In genomic region chr5:33821901-33822427, GRCm38 (mm10) we compare ENCODE assay signal across 8 mouse cellular contexts. TPM values are rescaled to one million over a fixed set of nuclear protein-coding genes. Genes with fewer than 3 reads are reported as not detected.
DNase-seq lines count a peak whose midpoint lies in the region; ATAC-seq and TF ChIP-seq lines count a peak whose summit lies in the region.

No protein-coding gene starts in this region.

- H3K4me1 ChIP-seq in cerebellum, adult 2 months (ENCODE audit: control insufficient read depth, insufficient read depth, low read length): peaks cover 8% of the 10 kb centered on the region
- H3K4me1 ChIP-seq in testis, adult 2 months (ENCODE audit: control insufficient read depth, insufficient read depth, low read length): peaks cover 13% of the 10 kb centered on the region
- H3K4me1 ChIP-seq in limb, embryonic 13.5 days: peaks cover 33% of the 10 kb centered on the region

- DNase-seq in cerebellum, adult 2 months: no peak
- no peak for DNase-seq in cerebellum, postnatal 14 days
- DNase-seq in testis, postnatal 14 days (ENCODE audit: low spot score): no peak
- no peak for DNase-seq in adrenal gland, postnatal 14 days
- no peak for DNase-seq in cerebellum, postnatal 36 days
- no peak for DNase-seq in layer of hippocampus, adult 11-12 months (ENCODE audit: low spot score)

- H3K4me2 ChIP-seq in limb, embryonic 13.5 days (replicated peaks): peak overlapping the region; percentile 70

- no peak for ATAC-seq in limb, embryonic 13.5 days (ENCODE audit: low FRiP score, low read depth)

- peak overlapping the region; percentile 97 for H3K9ac ChIP-seq in limb, embryonic 13.5 days

- H3K27me3 ChIP-seq in cerebellum, adult 2 months (ENCODE audit: control insufficient read depth, insufficient read depth, low read length): no peaks in the 10 kb centered on the region
- H3K27me3 ChIP-seq in testis, adult 2 months (ENCODE audit: control insufficient read depth, insufficient read depth, low read length): no peaks in the 10 kb centered on the region
- H3K27me3 ChIP-seq in limb, embryonic 13.5 days: no peaks in the 10 kb centered on the region

- no peak for TF ChIP-seq CTCF in cerebellum, adult 2 months (IDR thresholded peaks at IDR 0.05; ENCODE audit: borderline replicate concordance, insufficient read depth, low read depth, low read length)
- TF ChIP-seq CTCF in testis, adult 2 months (IDR thresholded peaks at IDR 0.05; ENCODE audit: control insufficient read depth, insufficient read depth, insufficient replicate concordance, low read depth, low read length): no peak

- peak overlapping the region; percentile 98 for H3K4me3 ChIP-seq in cerebellum, adult 2 months (replicated peaks; ENCODE audit: insufficient read depth, low read depth, low read length)
- H3K4me3 ChIP-seq in testis, adult 2 months (ENCODE audit: control insufficient read depth, low read depth, low read length): peak overlapping the region; percentile 39; the same call in 1 of the 2 replicates
- peak overlapping the region; percentile 100 for H3K4me3 ChIP-seq in limb, embryonic 13.5 days

- H3K9me3 ChIP-seq in limb, embryonic 13.5 days: no peaks in the 10 kb centered on the region

- WGBS in cerebellum, adult 2 months: 22% methylated on average over 2 of the region's 2 CpGs
- 47% methylated on average over 2 of the region's 2 CpGs for WGBS in limb, embryonic 13.5 days

- H3K36me3 ChIP-seq in testis, adult 2 months (ENCODE audit: control insufficient read depth, insufficient read depth, low read length): no peaks in the 10 kb centered on the region
- no peaks in the 10 kb centered on the region for H3K36me3 ChIP-seq in limb, embryonic 13.5 days

- no peak for TF ChIP-seq POLR2A in cerebellum, adult 2 months (IDR thresholded peaks at IDR 0.05; ENCODE audit: borderline replicate concordance, insufficient read depth, low read length)
- no peak for TF ChIP-seq POLR2A in testis, adult 2 months (IDR thresholded peaks at IDR 0.05; ENCODE audit: control insufficient read depth, low read depth, low read length)

- no peak overlapping the region for H3K27ac ChIP-seq in cerebellum, adult 2 months (ENCODE audit: insufficient read depth, low read length)
- H3K27ac ChIP-seq in testis, adult 2 months (ENCODE audit: control insufficient read depth, insufficient read depth, low read depth, low read length): peak overlapping the region; percentile 25; the same call in 1 of the 2 replicates
- no peak overlapping the region for H3K27ac ChIP-seq in limb, embryonic 13.5 days

RNA-seq across cellular contexts. Expression of gene Nsd2, which starts 1.4 kb away (rescaled TPM):
- polyA plus RNA-seq in cerebellum, adult 2 months (2012; rRNA removed): 43.1 and 43.3 TPM in 2 replicates
- 48.5 and 54.5 TPM in 2 replicates for polyA plus RNA-seq in testis, adult 2 months (2012; rRNA removed)
- 46.4 and 47.8 TPM in 2 replicates for polyA plus RNA-seq in limb, embryonic 13.5 days (2015; fragmentation: Nextera tagmentation; extraction: Ambion mirVana)
- total RNA-seq in adrenal gland, postnatal 14 days (2021): 52.4 and 55.2 TPM in 2 replicates

RNA-seq across cellular contexts. Expression of gene Letm1, which starts 39.3 kb away (rescaled TPM):
- 69.9 and 72.4 TPM in 2 replicates for polyA plus RNA-seq in cerebellum, adult 2 months (2012; rRNA removed)
- 24.1 and 26.1 TPM in 2 replicates for polyA plus RNA-seq in testis, adult 2 months (2012; rRNA removed)
- polyA plus RNA-seq in limb, embryonic 13.5 days (2015; fragmentation: Nextera tagmentation; extraction: Ambion mirVana): 43.6 and 48.2 TPM in 2 replicates
- 160 and 173 TPM in 2 replicates for total RNA-seq in adrenal gland, postnatal 14 days (2021)

Comparison
In these comparisons a context has a peak if more than half of its experiments do, and no peak if none do; other contexts are left out.
1. H3K4me3 ChIP-seq: peak in every context shown above with its lines; median percentile 100 in limb, embryonic 13.5 days; 98 in cerebellum, adult 2 months; 39 in testis, adult 2 months.